Mouse (Mus musculus): ENCODE results near the gene Stkld1. TPM values are rescaled to one million over a fixed set of nuclear protein-coding genes. Genes with fewer than 3 reads are reported as not detected.

Gene Stkld1
- 0.12 and 0.16 TPM in 2 replicates for polyA plus RNA-seq (2012; rRNA removed)

DNA sequence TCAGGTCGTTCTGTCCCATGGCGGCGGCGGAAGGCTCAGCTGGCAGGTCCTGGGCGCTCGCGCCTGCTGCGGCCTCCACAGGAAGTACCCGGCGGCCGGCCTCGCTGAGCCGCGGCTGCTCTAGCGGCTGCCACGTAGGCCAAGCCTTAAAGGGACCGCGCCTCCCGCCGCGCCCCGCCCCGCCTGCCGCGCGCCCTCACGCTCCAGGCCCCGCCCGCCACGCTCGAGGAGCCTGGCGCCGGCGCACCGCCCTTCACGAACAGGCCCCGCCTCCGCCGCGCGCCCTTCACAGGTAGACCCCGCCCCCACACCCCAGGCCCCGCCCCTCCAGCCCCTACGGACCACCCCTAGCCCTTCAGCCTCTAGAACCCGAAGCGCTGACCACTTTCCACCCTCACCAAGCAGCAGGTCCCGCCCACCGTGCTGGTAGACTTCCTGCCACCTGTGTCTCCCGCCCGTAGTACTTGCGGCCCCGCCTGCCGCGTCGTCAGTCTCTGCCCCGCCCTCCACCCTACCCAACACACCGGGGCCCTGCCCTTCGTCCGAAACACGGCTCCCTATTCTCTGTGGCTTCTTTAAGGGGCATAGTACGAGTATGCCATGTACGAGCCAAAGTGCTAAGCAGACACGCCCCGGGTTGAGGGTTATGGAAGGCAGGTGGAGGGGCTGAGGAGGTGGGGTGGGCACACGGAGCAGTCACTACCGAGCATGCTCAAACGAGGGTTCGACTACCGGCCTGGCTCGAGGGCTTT lies at the start of gene Stkld1, which contains the start of gene Surf4:
Stkld1 (plus strand) TSS at position 744 of the 752 bp plus-strand sequence.
Surf4 (minus strand) TSS at position 625 of the 752 bp plus-strand sequence.

DNA sequence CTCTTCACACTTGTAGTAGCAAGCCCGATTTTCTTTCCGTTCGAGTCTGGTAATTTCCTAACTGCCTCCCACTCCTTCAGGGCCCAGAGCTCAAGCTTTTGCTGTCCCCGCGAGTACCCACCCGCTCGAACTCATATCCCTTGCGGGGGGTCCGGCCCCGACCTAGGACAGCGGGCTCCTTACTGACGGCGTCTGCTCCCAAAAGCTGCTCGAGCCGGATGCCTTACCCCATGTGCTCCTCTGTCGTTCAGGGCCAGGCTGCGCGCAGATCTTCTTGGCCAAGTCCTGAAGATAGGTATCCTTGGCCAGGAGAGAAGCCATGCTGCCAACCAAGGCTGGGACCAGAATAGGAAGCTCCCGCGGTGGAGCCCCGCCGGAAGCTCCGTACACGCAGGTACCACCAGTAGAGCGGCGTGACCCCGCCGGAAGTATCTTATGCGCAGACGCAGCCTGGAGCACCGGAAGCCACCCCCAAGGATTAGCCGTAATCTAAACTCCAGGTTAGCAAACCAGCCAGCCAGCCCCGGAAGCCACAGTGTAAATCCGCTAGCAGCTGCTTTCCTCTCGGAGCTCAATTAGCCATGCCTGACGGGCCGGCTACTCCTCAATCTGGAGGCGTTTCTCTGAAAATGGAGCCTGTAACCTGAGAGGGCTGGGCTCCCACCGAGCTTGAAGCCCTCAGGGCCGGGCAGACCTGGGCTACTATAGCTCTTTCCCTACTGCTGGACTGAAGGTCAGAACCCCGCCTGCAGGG lies 31.2 kb upstream of the Stkld1 start, which contains the start of gene Surf6:
Surf6 (minus strand) TSS at position 413 of the 754 bp plus-strand sequence.

DNA sequence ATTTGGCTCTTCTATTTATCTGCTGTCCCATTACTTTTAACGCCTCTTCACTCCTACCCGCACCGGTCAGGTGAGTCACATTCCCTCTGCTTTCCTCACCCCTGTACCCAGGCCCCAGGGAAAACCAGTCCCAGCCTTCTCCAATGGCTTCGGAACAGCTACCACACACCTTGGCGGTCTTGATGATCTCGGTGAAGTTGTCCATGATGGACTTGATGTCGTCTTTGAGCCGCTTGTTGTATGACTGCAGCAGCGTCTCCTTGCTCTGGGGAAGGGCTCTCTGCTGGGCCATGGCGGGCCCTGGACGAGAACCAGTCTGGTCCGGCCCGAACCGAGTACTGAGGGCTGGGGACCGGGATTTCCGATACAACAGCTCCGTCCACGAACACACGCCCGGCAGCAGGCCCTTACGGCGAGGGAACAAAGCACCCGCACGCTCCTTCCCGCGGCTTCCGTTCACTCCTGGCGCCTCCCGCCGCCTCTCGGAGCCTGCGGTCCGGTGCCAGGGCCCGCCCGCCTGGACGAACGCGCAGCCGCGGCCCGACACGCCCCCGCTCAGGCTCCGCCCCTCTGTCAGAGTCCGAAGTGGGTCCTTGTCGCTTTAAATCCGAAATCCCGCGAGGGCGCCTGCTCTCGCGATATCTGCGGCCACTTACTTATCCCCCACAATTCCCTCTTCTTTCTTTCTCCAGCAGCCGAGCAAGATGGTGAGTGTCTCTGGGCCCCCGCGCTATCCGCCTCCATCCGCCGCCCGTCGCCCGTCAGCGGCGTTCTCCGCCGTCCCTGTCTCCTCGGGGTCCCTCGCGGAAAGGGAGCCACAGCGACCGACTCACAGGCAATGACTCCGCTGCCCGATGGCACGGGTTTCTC lies 23.5 kb upstream of the Stkld1 start, which contains the start of the genes Med22 and Rpl7a:
Med22 (minus strand) TSS at position 554 of the 870 bp plus-strand sequence.
Rpl7a (plus strand) TSS at position 641 of the 870 bp plus-strand sequence.

DNA sequence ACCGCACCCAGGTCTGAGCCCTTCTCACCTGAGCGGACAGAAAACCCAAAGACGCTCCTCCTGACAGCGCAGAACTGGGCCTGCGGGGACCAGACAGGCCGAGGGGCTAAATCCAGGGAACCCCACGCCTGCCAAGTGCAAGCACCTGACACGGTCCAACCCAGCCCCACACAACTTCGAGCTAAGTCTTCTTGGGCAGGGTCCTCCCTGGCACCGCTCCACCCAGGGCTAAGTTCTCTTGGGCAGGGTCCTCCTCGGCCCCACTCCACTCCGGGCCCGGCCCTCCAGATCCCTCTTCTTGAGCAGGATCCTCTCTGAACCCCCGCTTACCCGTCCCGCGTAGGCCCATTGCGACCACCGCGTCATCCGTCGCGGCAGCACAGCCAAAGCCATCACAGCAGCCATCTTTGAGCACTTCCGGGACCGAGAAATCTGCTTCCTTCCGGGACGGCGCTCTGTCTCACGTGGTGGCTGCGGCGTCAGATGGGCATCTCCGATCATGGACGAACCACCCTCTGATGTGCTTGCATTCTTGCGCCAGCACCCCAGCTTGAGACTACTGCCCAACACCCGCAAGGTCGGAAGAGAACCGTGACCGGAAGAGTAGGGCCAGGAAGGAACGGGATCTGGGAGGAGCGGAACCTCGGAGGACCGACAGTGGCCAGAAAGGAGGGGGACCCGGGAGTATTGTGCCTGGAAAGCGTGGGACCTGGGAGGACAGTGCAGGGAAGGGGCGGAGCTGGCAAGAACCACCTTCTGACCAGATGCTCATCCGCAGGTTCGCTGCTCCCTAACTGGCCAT lies 17.7 kb upstream of the Stkld1 start, which contains the start of the genes Surf2 and Surf1:
Surf2 (plus strand) TSS at position 441 of the 802 bp plus-strand sequence.
Surf1 (minus strand) TSS at position 604 of the 802 bp plus-strand sequence.

DNA sequence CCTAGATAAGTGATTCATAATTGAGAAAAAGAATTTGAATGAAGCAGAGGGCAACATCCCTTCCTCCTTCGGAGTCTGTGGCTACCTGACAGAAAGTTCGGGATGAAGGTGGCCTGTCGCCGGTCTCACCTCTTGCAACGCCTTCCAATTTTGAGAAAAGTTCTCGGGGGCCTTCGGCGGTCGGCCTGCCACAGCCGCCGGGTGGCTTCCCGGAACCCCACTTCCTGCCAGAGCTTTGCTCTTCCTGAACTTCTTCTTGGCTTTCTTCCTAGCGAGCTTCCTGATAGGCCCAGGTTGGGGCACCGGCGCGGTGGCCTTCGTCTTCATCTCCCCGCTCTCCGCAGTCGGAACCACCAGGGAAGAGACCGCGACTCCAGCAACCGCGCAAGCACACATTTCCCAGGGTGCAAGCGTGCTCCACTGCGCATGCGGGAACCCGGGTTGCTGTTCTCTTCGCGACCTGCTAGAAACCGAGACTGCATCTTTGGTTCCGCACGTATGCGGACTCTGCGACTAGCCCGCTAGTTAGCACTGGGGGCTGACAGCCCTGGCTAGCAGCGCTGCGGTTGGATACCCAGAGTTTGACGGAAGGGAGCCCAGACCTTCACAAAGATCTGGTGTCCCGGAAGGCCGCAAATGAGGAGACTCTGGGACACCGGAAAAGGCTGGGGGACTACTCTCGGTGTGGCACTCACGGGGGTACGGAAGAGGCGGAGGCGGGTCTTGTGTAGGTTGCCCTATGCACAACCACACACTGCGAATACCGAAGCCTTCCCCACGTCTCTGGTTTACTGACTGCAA lies 30.3 kb downstream of the Stkld1 start, which contains the start of gene Rexo4:
Rexo4 (minus strand) TSS at position 464 of the 801 bp plus-strand sequence.

DNA sequence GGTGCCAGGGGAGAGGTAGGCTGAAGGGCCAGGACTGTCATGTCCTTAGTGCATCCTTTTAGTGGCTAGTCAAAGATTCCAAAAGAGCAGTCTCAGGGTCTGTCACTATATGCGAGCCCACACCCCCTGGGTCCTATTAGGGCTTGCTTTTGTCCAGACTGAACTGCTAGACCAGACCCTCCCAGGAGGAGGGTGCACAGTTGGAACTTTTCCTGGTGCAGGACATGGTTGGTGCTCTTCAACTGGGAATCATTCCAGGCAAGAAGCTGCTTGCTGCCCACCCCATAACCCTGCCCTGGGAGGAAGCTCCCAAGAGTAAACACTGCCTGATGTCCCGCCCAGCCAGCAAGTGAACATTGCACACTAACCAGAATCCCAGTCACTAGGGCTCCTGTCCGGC lies 39.3 kb downstream of the Stkld1 start, which contains the start of gene Adamts13:
Adamts13 (plus strand) TSS at position 301 of the 400 bp plus-strand sequence.

Other genes with a start within 250 kb of the Stkld1 start
- gene Abo, start 69.1 kb upstream of the Stkld1 start, polyA plus RNA-seq (2012; rRNA removed): not detected in 2 replicates
- gene Surf6, start 31.2 kb upstream of the Stkld1 start, polyA plus RNA-seq (2012; rRNA removed): 28.2 and 28.9 TPM in 2 replicates
- 112 and 117 TPM in 2 replicates for gene Med22, start 23.4 kb upstream of the Stkld1 start, polyA plus RNA-seq (2012; rRNA removed)
- gene Rpl7a, start 23.3 kb upstream of the Stkld1 start, polyA plus RNA-seq (2012; rRNA removed): 1,447 and 1,537 TPM in 2 replicates
- 55.1 and 56.3 TPM in 2 replicates for gene Surf2, start 17.7 kb upstream of the Stkld1 start, polyA plus RNA-seq (2012; rRNA removed)
- gene Surf1, start 17.5 kb upstream of the Stkld1 start, polyA plus RNA-seq (2012; rRNA removed): 87.0 and 91.3 TPM in 2 replicates
- gene Surf4, start 119 bp upstream of the Stkld1 start, polyA plus RNA-seq (2012; rRNA removed): 79.1 and 80.0 TPM in 2 replicates
- 50.7 and 53.4 TPM in 2 replicates for gene Rexo4, start 30.3 kb downstream of the Stkld1 start, polyA plus RNA-seq (2012; rRNA removed)
- 0.21 and 0.44 TPM in 2 replicates for gene Adamts13, start 39.4 kb downstream of the Stkld1 start, polyA plus RNA-seq (2012; rRNA removed)
- gene Cacfd1, start 75.9 kb downstream of the Stkld1 start, polyA plus RNA-seq (2012; rRNA removed): 80.8 and 83.9 TPM in 2 replicates
- 19.1 and 19.2 TPM in 2 replicates for gene Slc2a6, start 94.0 kb downstream of the Stkld1 start, polyA plus RNA-seq (2012; rRNA removed)
- gene Mymk, start 138.1 kb downstream of the Stkld1 start, polyA plus RNA-seq (2012; rRNA removed): 0.10 and 1.7 TPM in 2 replicates
- gene Adamtsl2, start 145.3 kb downstream of the Stkld1 start, polyA plus RNA-seq (2012; rRNA removed): 19.0 and 19.4 TPM in 2 replicates
- 19.3 and 25.3 TPM in 2 replicates for gene Fam163b, start 208.4 kb downstream of the Stkld1 start, polyA plus RNA-seq (2012; rRNA removed)
- 1.3 and 1.7 TPM in 2 replicates for gene Dbh, start 231.2 kb downstream of the Stkld1 start, polyA plus RNA-seq (2012; rRNA removed)